Mouse (Mus musculus): ENCODE measurements around the gene Asphd1.

The Asphd1 gene

DNA sequence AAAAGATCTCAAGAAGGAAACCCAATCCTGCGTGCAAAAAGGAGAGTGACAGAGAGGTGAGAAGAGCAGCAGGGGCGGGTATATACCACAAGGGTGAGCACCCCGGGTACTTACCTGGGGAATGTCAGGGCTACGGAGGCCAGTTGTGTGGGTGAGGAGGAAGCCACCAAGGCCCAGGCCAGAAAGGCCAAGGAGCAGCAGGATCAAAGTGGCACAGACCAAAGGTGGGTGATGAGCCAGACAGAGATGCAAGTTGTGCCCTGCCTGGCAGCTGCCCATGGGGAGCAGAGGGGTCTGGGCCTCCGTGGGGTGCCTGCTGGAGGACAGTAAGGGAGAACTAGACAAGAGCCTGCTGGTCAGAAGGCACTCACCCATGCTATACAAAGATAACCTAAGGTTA lies 52.5 kb downstream of the Asphd1 start:
- DNase-seq (ENCODE audit: low spot score in 2 of 2): no peak
